Mouse (Mus musculus) testis, postnatal 14 days (tissue): ENCODE results near the gene Rps19bp1.

Source experiments
- DNase-seq: peaks from one replicate; pipeline ENCODE4 v3.0.0; 2021; ENCODE audit warnings: low spot score

Gene Rps19bp1

GRCm38 (mm10) chr15:80256656-80257601 lies 7.2 kb downstream of the Rps19bp1 start:
- DNase-seq, result no peak

- DNase-seq, result no peak
Measured at GRCm38 (mm10) chr15:80256242-80256641, 7.9 kb downstream of the Rps19bp1 start.

GRCm38 (mm10) chr15:80255646-80256121 lies 8.4 kb downstream of the Rps19bp1 start:
- DNase-seq, result peak; percentile 79

GRCm38 (mm10) chr15:80254847-80255645 lies 9.1 kb downstream of the Rps19bp1 start, which contains the start of gene Atf4:
Gene Atf4, plus strand, starts transcription at chr15:80255184.
- DNase-seq, result peak; percentile 98

- no peak for DNase-seq
Measured at GRCm38 (mm10) chr15:80254207-80254606, 9.9 kb downstream of the Rps19bp1 start.

- no peak for DNase-seq
Measured at GRCm38 (mm10) chr15:80253530-80253929, 10.6 kb downstream of the Rps19bp1 start.

- DNase-seq, result no peak
Measured at GRCm38 (mm10) chr15:80250586-80250985, 13.5 kb downstream of the Rps19bp1 start.

GRCm38 (mm10) chr15:80249672-80250071 lies 14.4 kb downstream of the Rps19bp1 start:
- no peak for DNase-seq

- DNase-seq, result no peak
Measured at GRCm38 (mm10) chr15:80248596-80248995, 15.5 kb downstream of the Rps19bp1 start.

- DNase-seq, result no peak
Measured at GRCm38 (mm10) chr15:80248135-80248534, 16.0 kb downstream of the Rps19bp1 start.

- DNase-seq, result no peak
Measured at GRCm38 (mm10) chr15:80235535-80235934, 28.6 kb downstream of the Rps19bp1 start, which contains the start of gene AC140267.1. Gene AC140267.1, plus strand, starts transcription at chr15:80235835.

GRCm38 (mm10) chr15:80233733-80234509 lies 30.2 kb downstream of the Rps19bp1 start, which contains the start of gene Mief1:
Gene Mief1, plus strand, starts transcription at chr15:80234018.
- DNase-seq, result peak; percentile 97

- no peak for DNase-seq
Measured at GRCm38 (mm10) chr15:80233053-80233452, 31.1 kb downstream of the Rps19bp1 start.

GRCm38 (mm10) chr15:80232331-80232730 lies 31.8 kb downstream of the Rps19bp1 start:
- no peak for DNase-seq

GRCm38 (mm10) chr15:80228071-80228800 lies 35.9 kb downstream of the Rps19bp1 start:
- no peak for DNase-seq

GRCm38 (mm10) chr15:80225796-80226195 lies 38.3 kb downstream of the Rps19bp1 start:
- no peak for DNase-seq

GRCm38 (mm10) chr15:80225208-80225607 lies 38.9 kb downstream of the Rps19bp1 start:
- peak; percentile 74 for DNase-seq

- no peak for DNase-seq
Measured at GRCm38 (mm10) chr15:80223751-80224150, 40.4 kb downstream of the Rps19bp1 start.

GRCm38 (mm10) chr15:80221031-80221430 lies 43.1 kb downstream of the Rps19bp1 start:
- no peak for DNase-seq

- DNase-seq, result no peak
Measured at GRCm38 (mm10) chr15:80219705-80220657, 44.1 kb downstream of the Rps19bp1 start.
